ENCODE assay signal across 21 mouse cellular contexts in the genomic region with DNA sequence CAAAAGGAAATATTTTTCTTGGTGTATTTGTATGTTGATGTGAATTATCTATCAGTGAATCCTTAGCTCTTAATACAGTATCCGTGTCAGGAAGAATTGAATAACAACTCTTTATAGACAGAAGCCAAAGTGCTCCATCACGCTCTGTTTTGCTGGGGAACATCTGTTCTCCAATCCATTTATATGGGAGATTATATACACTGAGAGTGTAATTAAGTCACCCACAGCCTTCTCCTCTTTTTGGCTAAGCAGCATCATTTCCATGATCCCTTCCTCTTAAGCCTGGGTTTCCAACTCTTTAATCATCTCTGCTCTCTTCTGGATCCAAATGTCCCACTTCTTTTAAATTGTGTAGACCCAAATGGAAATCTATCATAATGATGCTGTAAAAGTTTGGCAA.
DNase-seq lines count a peak whose midpoint lies in the region; ATAC-seq and TF ChIP-seq lines count a peak whose summit lies in the region.
"Had no signal": no experiment of that assay in that cellular context is flagged by ENCODE, and none has a peak within 500 bp of the region (broad histone marks: within the 10 kb centered on the region; RNA-seq: fewer than 3 reads in every experiment).

No protein-coding gene starts in this region.

- H3K4me1 ChIP-seq in forebrain, embryonic 16.5 days (replicated peaks; ENCODE audit: control insufficient read depth, insufficient read depth, low read length) = no peaks in the 10 kb centered on the region
- no peaks in the 10 kb centered on the region for H3K4me1 ChIP-seq in forebrain, embryonic 11.5 days (replicated peaks; ENCODE audit: control insufficient read depth, insufficient read depth, low read length)
- H3K4me1 ChIP-seq: embryonic facial prominence, embryonic 15.5 days; heart, embryonic 10.5 days; hindbrain, embryonic 10.5 days; intestine, embryonic 15.5 days had no signal

- H3K4me3 ChIP-seq in forebrain, embryonic 16.5 days (replicated peaks; ENCODE audit: low read length) = no peak overlapping the region
- no peak overlapping the region for H3K4me3 ChIP-seq in forebrain, embryonic 11.5 days (ENCODE audit: low read depth, low read length)
- H3K4me3 ChIP-seq: embryonic facial prominence, embryonic 15.5 days; erythroblast, embryonic 14.5 days; heart, embryonic 10.5 days; hindbrain, embryonic 10.5 days; intestine, embryonic 15.5 days had no signal

- no peak for DNase-seq in forebrain, embryonic 11.5 days (ENCODE audit: low spot score)
- DNase-seq in left cerebral cortex, postnatal 25 days (ENCODE audit: low spot score in 2 of 2) = peak; percentile 3 to 34
- DNase-seq in left cerebral cortex, adult 9 months (ENCODE audit: low spot score in 2 of 2) = no peak
- peak; percentile 37 for DNase-seq in brain, embryonic 14.5 days (ENCODE audit: low read depth)
- DNase-seq in heart, postnatal 36 days = no peak
- DNase-seq: adrenal gland, adult 2 months; adrenal gland, postnatal 25 days; cerebellum, adult 11 months; cerebellum, adult 8-10 months; cerebellum, postnatal 14 days; embryo, embryonic 11 days; gastrocnemius, postnatal 10 days; heart, adult 18-20 months; heart, postnatal 10 days had no signal

- no peaks in the 10 kb centered on the region for H3K9me3 ChIP-seq in forebrain, embryonic 16.5 days (ENCODE audit: control insufficient read depth, low read length)
- H3K9me3 ChIP-seq in forebrain, embryonic 11.5 days (ENCODE audit: control insufficient read depth, low read length) = no peaks in the 10 kb centered on the region
- H3K9me3 ChIP-seq: embryonic facial prominence, embryonic 15.5 days; heart, embryonic 10.5 days; hindbrain, embryonic 10.5 days; intestine, embryonic 15.5 days had no signal

- WGBS in forebrain, embryonic 16.5 days = 60% methylated on average over 2 of the region's 2 CpGs
- 89% methylated on average over 2 of the region's 2 CpGs for WGBS in forebrain, embryonic 11.5 days

- H3K4me2 ChIP-seq in forebrain, embryonic 16.5 days (ENCODE audit: low read length) = no peak overlapping the region
- H3K4me2 ChIP-seq in forebrain, embryonic 11.5 days (ENCODE audit: low read depth, low read length, severe bottlenecking) = no peak overlapping the region
- H3K4me2 ChIP-seq: embryonic facial prominence, embryonic 15.5 days; hindbrain, embryonic 14.5 days; intestine, embryonic 15.5 days had no signal

- no peak for TF ChIP-seq CTCF in brain, embryonic 14.5 days (IDR thresholded peaks at IDR 0.05; ENCODE audit: borderline replicate concordance, extremely low read depth, insufficient read depth, insufficient read length)

- no peaks in the 10 kb centered on the region for H3K27me3 ChIP-seq in forebrain, embryonic 16.5 days (replicated peaks; ENCODE audit: control insufficient read depth, insufficient read depth, low read length)
- no peaks in the 10 kb centered on the region for H3K27me3 ChIP-seq in forebrain, embryonic 11.5 days (ENCODE audit: control insufficient read depth, insufficient read depth, low read length)
- H3K27me3 ChIP-seq: embryonic facial prominence, embryonic 15.5 days; intestine, embryonic 15.5 days had no signal

- no peak overlapping the region for H3K9ac ChIP-seq in forebrain, embryonic 16.5 days (replicated peaks; ENCODE audit: low read depth, low read length)
- no peak overlapping the region for H3K9ac ChIP-seq in forebrain, embryonic 11.5 days (ENCODE audit: low read length)
- H3K9ac ChIP-seq: embryonic facial prominence, embryonic 15.5 days; hindbrain, embryonic 14.5 days; intestine, embryonic 15.5 days had no signal

- no peaks in the 10 kb centered on the region for H3K36me3 ChIP-seq in forebrain, embryonic 16.5 days (ENCODE audit: control insufficient read depth, insufficient read depth)
- no peaks in the 10 kb centered on the region for H3K36me3 ChIP-seq in forebrain, embryonic 11.5 days (ENCODE audit: control insufficient read depth, insufficient read depth, low read length)
- H3K36me3 ChIP-seq: embryonic facial prominence, embryonic 15.5 days; heart, embryonic 10.5 days; hindbrain, embryonic 10.5 days; intestine, embryonic 15.5 days had no signal

- 0 out of 2 replicates have a peak, but pooled peaks have one; percentile 43 for ATAC-seq in forebrain, embryonic 16.5 days
- no peak for ATAC-seq in forebrain, embryonic 11.5 days (replicated peaks; ENCODE audit: low FRiP score)
- ATAC-seq: intestine, embryonic 15.5 days had no signal

- TF ChIP-seq POLR2A in brain, embryonic 14.5 days (IDR thresholded peaks at IDR 0.05; ENCODE audit: borderline replicate concordance, extremely low read depth, insufficient read depth, insufficient read length, poor library complexity, severe bottlenecking) = no peak

- H3K27ac ChIP-seq in forebrain, embryonic 16.5 days (ENCODE audit: low read length) = no peak overlapping the region
- no peak overlapping the region for H3K27ac ChIP-seq in forebrain, embryonic 11.5 days (ENCODE audit: low read depth, low read length)
- H3K27ac ChIP-seq: heart, embryonic 10.5 days; hindbrain, embryonic 10.5 days; hindbrain, embryonic 14.5 days; intestine, embryonic 15.5 days had no signal

- intact Hi-C loops in left cerebral cortex, postnatal 25 days (cut with DNase I) = no loop called here
- intact Hi-C loops in heart, postnatal 36 days (cut with DNase I) = no loop called here

Comparison
In these comparisons a context has a peak if more than half of its experiments do, and no peak if none do; other contexts are left out.
1. DNase-seq: peak in left cerebral cortex, postnatal 25 days (2 of 2) and brain, embryonic 14.5 days (single experiment); none in forebrain, embryonic 11.5 days (single experiment), left cerebral cortex, adult 9 months (0 of 2) and heart, postnatal 36 days (0 of 2).